Mouse (Mus musculus) hindbrain, embryonic 10.5 days (tissue): ENCODE measurements at regions not wholly inside any gene's neighbourhood (a gene's known extent, or its start where the extent isn't known, plus 50 kb on each side); places are given as distances from the start of the nearest gene placed in this dataset.

Experiments used
- DNase-seq: peaks from one replicate; pipeline ENCODE4 v3.0.0-alpha.2; 2017; ENCODE audit warnings: low spot score
- H3K27ac ChIP-seq: fragments of 300-500 bp; sonication (generic); 2 replicates; pipeline ENCODE4 v1.5.1; 2016; ENCODE audit warnings: mild to moderate bottlenecking, moderate library complexity
- H3K27me3 ChIP-seq: fragments of 300-500 bp; sonication (generic); 2 replicates; pipeline ENCODE4 v1.6.1; 2016; ENCODE audit warnings: mild to moderate bottlenecking; ENCODE audit not compliant: poor library complexity, insufficient read depth, severe bottlenecking
- H3K36me3 ChIP-seq: fragments of 300-500 bp; sonication (generic); 2 replicates; pipeline ENCODE4 v1.6.1; 2016; ENCODE audit warnings: mild to moderate bottlenecking, moderate library complexity
- H3K4me1 ChIP-seq: fragments of 300-500 bp; sonication (generic); replicated peaks from 2 replicates; pipeline ENCODE4 v1.6.1; 2016; ENCODE audit warnings: mild to moderate bottlenecking
- H3K4me3 ChIP-seq: fragments of 300-500 bp; sonication (generic); 2 replicates; pipeline ENCODE4 v1.5.1; 2016; ENCODE audit warnings: mild to moderate bottlenecking, moderate library complexity
- H3K9me3 ChIP-seq: fragments of 300-500 bp; sonication (generic); 2 replicates; pipeline ENCODE4 v1.6.1; 2016; ENCODE audit warnings: mild to moderate bottlenecking, moderate library complexity
- WGBS: fragments of 180-500 bp; shearing (Covaris S2); methylation state at CpG from one replicate; pipeline ENCODE4 v1.1.7; 2016; 5-methylcytosine and 5-hydroxymethylcytosine counted together

DNA sequence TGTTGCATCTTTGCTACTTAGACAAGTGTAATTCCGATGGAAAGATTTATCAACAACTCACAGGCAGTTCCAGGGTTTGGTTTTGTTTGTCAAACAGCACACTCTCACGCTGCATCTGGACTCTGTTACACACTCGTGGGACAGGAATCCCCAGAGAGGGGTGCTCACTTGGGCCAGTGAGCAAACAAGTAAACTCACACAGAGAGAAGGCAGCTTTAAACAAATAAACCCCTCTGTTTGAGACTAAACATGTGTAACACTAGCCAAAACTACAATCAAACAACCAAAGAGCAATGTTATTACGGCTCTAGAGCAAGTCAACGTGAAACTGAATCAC lies 65.0 kb upstream of the Tmco5 start:
- H3K27me3 ChIP-seq = peaks cover under 1% of the 10 kb centered on the region; the same call in 1 of the 2 replicates
- 58% methylated on average over 5 of the region's 5 CpGs for WGBS
- H3K27ac ChIP-seq = no peak overlapping the region
- H3K36me3 ChIP-seq = no peaks in the 10 kb centered on the region
- DNase-seq = no peak
- H3K9me3 ChIP-seq = no peaks in the 10 kb centered on the region
- peaks cover 28% of the 10 kb centered on the region for H3K4me1 ChIP-seq
- H3K4me3 ChIP-seq = no peak overlapping the region

DNA sequence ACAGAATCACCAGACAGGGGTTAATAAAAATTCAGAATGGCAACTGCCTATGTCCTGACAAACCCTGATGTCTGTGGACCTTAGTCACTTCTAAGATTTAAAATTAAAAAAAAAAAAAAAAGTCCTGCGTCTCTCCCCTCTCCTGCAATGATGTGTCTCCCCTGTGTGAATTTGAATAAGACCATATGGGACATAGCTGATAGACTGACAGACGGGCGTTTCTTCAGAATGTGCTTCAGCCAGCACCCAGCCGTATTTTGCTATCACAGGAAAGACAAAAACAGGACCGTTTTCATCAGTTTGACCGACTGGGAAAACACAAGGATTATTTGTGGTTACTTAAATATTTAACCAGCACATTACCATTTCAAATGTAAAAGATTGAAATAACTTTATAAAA lies 61.4 kb upstream of the Tmco5 start:
- H3K27me3 ChIP-seq = peaks cover 3% of the 10 kb centered on the region; the same call in 1 of the 2 replicates
- H3K4me3 ChIP-seq = no peak overlapping the region
- WGBS = 66% methylated on average over 6 of the region's 6 CpGs
- no peaks in the 10 kb centered on the region for H3K36me3 ChIP-seq
- H3K9me3 ChIP-seq = no peaks in the 10 kb centered on the region
- no peak for DNase-seq
- H3K27ac ChIP-seq = no peak overlapping the region
- H3K4me1 ChIP-seq = peaks cover 36% of the 10 kb centered on the region

DNA sequence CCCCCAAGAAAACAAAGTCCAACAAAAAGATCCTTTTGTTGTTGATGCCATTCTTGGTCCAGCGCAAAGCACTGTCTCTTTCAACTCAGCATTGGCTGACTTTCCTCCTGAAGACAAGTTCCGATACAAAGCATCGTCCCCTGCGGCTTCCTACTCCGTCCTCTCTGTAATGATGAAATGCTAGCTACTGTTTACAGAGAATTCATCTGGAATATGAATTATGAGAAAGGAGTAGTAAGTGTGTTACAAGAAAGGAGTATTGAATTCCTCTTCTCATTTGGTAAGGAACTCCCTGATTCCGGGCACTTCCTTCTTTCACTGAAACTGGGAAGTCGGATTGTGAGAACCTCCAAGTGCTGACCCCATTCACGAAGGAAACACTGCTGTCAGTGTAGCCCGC lies 60.9 kb upstream of the Tmco5 start:
- no peak for DNase-seq
- Histone ChIP-seq H3K36me3 (no peaks in the 10 kb centered on the region), H3K9me3 (no peaks in the 10 kb centered on the region), H3K27ac (no peak overlapping the region), H3K4me1 (peaks cover 32% of the 10 kb centered on the region), H3K27me3 (peaks cover 3% of the 10 kb centered on the region; the same call in 1 of the 2 replicates), H3K4me3 (no peak overlapping the region)
- 50% methylated on average over 9 of the region's 9 CpGs for WGBS

DNA sequence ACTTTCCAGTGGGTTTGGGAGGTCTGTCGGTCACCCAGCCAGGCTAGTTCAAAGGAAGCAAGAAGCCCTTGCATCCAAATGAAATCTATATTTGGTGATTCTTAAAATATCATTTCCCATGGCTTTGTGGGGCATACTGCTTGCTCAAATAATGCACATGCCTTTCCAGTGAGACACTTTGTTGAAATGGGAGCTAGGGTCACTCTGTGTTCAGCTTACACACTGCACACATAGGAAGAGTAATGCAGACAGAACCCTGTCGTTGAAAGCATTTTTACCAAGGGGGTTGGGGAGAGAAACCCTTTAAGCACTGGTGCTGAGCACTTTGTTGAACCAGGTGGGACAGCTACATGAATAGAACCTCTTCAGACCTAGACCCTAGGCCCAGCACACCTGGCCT lies 59.9 kb upstream of the Tmco5 start:
- WGBS = 60% methylated on average over 2 of the region's 2 CpGs
- H3K27me3 ChIP-seq = peaks cover 3% of the 10 kb centered on the region; the same call in 1 of the 2 replicates
- H3K9me3 ChIP-seq = no peaks in the 10 kb centered on the region
- H3K4me1 ChIP-seq = peaks cover 22% of the 10 kb centered on the region
- no peak overlapping the region for H3K27ac ChIP-seq
- no peaks in the 10 kb centered on the region for H3K36me3 ChIP-seq
- DNase-seq = no peak
- H3K4me3 ChIP-seq = no peak overlapping the region

DNA sequence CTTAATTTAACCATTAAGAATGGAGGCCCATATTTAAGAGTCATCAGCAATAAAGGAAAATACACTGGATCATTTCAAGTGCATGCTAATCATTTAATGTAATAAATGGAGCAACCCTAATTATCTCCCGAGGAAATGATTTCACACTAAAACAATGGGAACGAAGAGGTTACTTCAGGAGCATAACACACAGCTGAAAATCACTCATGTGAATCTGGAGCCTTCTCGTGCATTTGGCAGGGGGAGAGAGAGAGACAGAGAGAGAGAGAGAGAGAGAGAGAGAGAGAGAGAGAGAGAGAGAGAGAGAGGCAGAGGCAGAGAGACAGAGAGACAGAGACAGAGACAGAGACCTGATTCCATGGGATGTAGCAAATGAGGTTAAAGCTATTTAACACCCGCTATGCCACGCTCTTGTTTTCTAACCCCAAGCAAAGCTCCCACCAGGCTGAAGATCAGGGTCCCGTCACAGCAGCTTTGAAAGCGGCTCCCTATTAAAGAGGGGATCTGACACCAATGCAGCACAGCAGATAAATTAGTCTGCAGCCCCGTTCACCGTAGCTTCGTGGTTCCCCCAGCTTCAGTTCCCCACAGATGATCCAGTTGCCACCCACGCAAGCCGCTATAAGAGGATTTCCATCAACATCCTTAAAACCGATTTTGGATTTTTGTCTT lies 59.3 kb upstream of the Tmco5 start:
- H3K4me3 ChIP-seq = no peak overlapping the region
- WGBS = 54% methylated on average over 13 of the region's 13 CpGs
- H3K27ac ChIP-seq = no peak overlapping the region
- H3K4me1 ChIP-seq = peaks cover 18% of the 10 kb centered on the region
- peaks cover 3% of the 10 kb centered on the region; the same call in 1 of the 2 replicates for H3K27me3 ChIP-seq
- no peak for DNase-seq
- no peaks in the 10 kb centered on the region for H3K36me3 ChIP-seq
- no peaks in the 10 kb centered on the region for H3K9me3 ChIP-seq

DNA sequence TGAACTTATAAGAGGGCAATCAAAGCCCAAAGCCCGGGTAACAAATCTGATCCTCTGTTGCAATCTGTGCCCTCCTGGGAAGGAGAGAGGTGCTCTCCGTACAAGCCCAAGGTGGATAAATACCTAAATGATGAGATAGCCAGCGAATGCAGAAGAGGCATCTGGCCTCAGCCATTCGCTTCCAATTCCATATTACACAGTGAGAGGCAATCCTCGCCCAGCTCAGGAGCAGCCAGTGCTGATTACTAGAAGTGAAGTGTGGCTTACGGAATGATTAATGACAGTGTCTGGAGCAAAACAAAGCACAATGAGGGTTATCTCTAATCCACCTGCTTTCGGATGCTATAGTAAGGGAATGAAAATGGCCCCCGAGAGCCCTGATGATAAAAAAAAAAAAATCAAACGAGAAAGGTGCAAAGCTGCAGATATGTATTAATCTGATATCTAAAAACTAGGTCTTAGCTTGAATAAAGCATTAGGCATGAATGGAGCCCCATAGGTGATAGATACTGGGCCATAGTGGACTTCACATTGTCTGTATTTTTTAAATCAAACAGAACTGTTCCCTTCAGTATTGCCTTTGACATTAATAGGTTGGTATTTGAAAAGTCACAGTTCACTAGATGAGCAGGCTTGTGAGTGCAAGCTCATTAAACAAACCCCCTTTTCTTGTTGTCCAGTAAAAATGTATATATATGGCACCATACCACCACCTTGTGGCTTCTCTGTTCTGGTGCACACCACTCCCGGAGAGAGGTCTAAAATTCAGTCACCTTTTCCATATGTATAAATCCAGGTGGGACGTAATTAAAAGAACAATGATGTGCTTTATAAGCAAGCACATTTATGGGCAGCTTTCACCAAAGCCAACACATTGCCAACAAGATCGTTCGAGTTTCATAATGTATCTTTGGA lies 57.4 kb upstream of the Tmco5 start:
- Histone ChIP-seq H3K4me3 (no peak overlapping the region), H3K27ac (no peak overlapping the region; the same call in 1 of the 2 replicates), H3K36me3 (no peaks in the 10 kb centered on the region), H3K9me3 (no peaks in the 10 kb centered on the region), H3K4me1 (peaks cover 21% of the 10 kb centered on the region), H3K27me3 (peaks cover 3% of the 10 kb centered on the region; the same call in 1 of the 2 replicates)
- WGBS = 68% methylated on average over 13 of the region's 13 CpGs
- no peak for DNase-seq
